Mouse (Mus musculus) CH12.LX (cell line): ENCODE results near the gene Ccdc120. TPM values are rescaled to one million over a fixed set of nuclear protein-coding genes. Genes with fewer than 3 reads are reported as not detected.

Source experiments
- DNase-seq: peaks from one replicate; pipeline ENCODE4 v3.0.0-alpha.2; 2013; ENCODE audit errors: extremely low read depth
- H3K27ac ChIP-seq: 2 replicates; pipeline ENCODE4 v1.5.1; 2012; ENCODE audit warnings: low read depth, mild to moderate bottlenecking, control low read depth, moderate library complexity; ENCODE audit not compliant: insufficient read depth
- H3K27me3 ChIP-seq: replicated peaks from 2 replicates; pipeline ENCODE3; 2012; ENCODE audit warnings: inconsistent platforms
- H3K36me3 ChIP-seq, 2 experiments: replicated peaks in 1 of 2; 2 replicates each; pipeline versions ENCODE3 to v1.6.1; 2012; ENCODE audit warnings: inconsistent platforms in 1 of 2, low read length in 1 of 2, mild to moderate bottlenecking in 1 of 2, mixed read lengths in 1 of 2, moderate library complexity in 1 of 2; ENCODE audit not compliant: control insufficient read depth in 1 of 2, insufficient read depth in 1 of 2
- H3K4me1 ChIP-seq, 2 experiments: 2 replicates each; pipeline ENCODE4 v1.6.1; 2012; ENCODE audit warnings: inconsistent platforms in 1 of 2, moderate library complexity in 1 of 2; ENCODE audit not compliant: insufficient read depth in 2 of 2, control insufficient read depth in 1 of 2
- H3K4me2 ChIP-seq: 2 replicates; pipeline ENCODE4 v1.6.1; 2012; ENCODE audit warnings: low read depth, mild to moderate bottlenecking, control low read depth; ENCODE audit not compliant: poor library complexity, insufficient read depth, severe bottlenecking
- H3K4me3 ChIP-seq, 3 experiments: fragments of 150-350 bp in 1 of 3; sonication (generic) in 1 of 3; replicated peaks in 1 of 3; 2 replicates each; pipeline versions ENCODE3 to v1.5.1; 2011 to 2012; ENCODE audit warnings: low read depth in 2 of 3, low read length in 2 of 3, mild to moderate bottlenecking in 2 of 3, moderate library complexity in 2 of 3, control low read depth in 1 of 3, improper control_type of control experiment in 1 of 3, inconsistent platforms in 1 of 3, mixed read lengths in 1 of 3; ENCODE audit not compliant: poor library complexity in 1 of 3
- H3K79me2 ChIP-seq: replicated peaks from 2 replicates; pipeline ENCODE4 v1.6.1; 2012; ENCODE audit warnings: mild to moderate bottlenecking, moderate library complexity; ENCODE audit not compliant: control insufficient read depth, poor library complexity, insufficient read depth, severe bottlenecking; ENCODE audit errors: extremely low read depth
- H3K9ac ChIP-seq: 2 replicates; pipeline ENCODE4 v1.6.1; 2012; ENCODE audit warnings: low read depth, mild to moderate bottlenecking, control low read depth, moderate library complexity; ENCODE audit not compliant: insufficient read depth
- H3K9me3 ChIP-seq: replicated peaks from 2 replicates; pipeline ENCODE3; 2012; ENCODE audit warnings: low read length, inconsistent platforms, mixed read lengths
- BHLHE40 ChIP-seq: IDR thresholded peaks from 2 replicates; pipeline ENCODE4 v1.6.1; 2011; ENCODE audit warnings: mild to moderate bottlenecking, low read depth, low read length, improper control_type of control experiment
- CHD2 ChIP-seq: IDR thresholded peaks from 2 replicates; pipeline ENCODE4 v1.6.1; 2011; ENCODE audit warnings: low read length, improper control_type of control experiment
- CTCF ChIP-seq, 2 experiments: IDR thresholded peaks in 1 of 2; conservative IDR thresholded peaks in 1 of 2; 2 replicates each; pipeline ENCODE4 v1.5.1; 2011 to 2012; ENCODE audit warnings: low read depth in 2 of 2, low read length in 2 of 2, improper control_type of control experiment in 1 of 2, inconsistent platforms in 1 of 2, mild to moderate bottlenecking in 1 of 2, moderate library complexity in 1 of 2
- E2F4 ChIP-seq: IDR thresholded peaks from 2 replicates; pipeline ENCODE4 v1.6.1; 2011; ENCODE audit warnings: low read depth, low read length, improper control_type of control experiment; ENCODE audit not compliant: insufficient replicate concordance
- ELF1 ChIP-seq: IDR thresholded peaks from 2 replicates; pipeline ENCODE4 v1.6.1; 2014; ENCODE audit warnings: low read depth, mild to moderate bottlenecking, inconsistent platforms, low read length, improper control_type of control experiment
- EP300 ChIP-seq: IDR thresholded peaks from 2 replicates; pipeline ENCODE4 v1.6.1; 2011; ENCODE audit warnings: low read length, improper control_type of control experiment
- GABPA ChIP-seq: IDR thresholded peaks from 2 replicates; pipeline ENCODE4 v1.6.1; 2012; ENCODE audit warnings: low read depth, low read length, improper control_type of control experiment, inconsistent platforms; ENCODE audit not compliant: insufficient replicate concordance
- HCFC1 ChIP-seq: IDR thresholded peaks from 2 replicates; pipeline ENCODE4 v1.6.1; 2012; ENCODE audit warnings: low read depth, mild to moderate bottlenecking, inconsistent platforms, low read length, improper control_type of control experiment
- KAT2A ChIP-seq: IDR thresholded peaks from 2 replicates; pipeline ENCODE4 v1.6.1; 2012; ENCODE audit warnings: low read length, improper control_type of control experiment, inconsistent platforms; ENCODE audit not compliant: insufficient replicate concordance
- MAX ChIP-seq: IDR thresholded peaks from 2 replicates; pipeline ENCODE4 v1.6.1; 2011; ENCODE audit warnings: low read length, improper control_type of control experiment
- MEF2A ChIP-seq: IDR thresholded peaks from 2 replicates; pipeline ENCODE4 v1.6.1; 2014; ENCODE audit warnings: low read depth, mild to moderate bottlenecking, inconsistent platforms, low read length, improper control_type of control experiment, borderline replicate concordance
- MXI1 ChIP-seq: IDR thresholded peaks from 2 replicates; pipeline ENCODE4 v1.6.1; 2011; ENCODE audit warnings: mild to moderate bottlenecking, low read depth, low read length, improper control_type of control experiment
- NELFE ChIP-seq: IDR thresholded peaks from 2 replicates; pipeline ENCODE4 v1.6.1; 2011; ENCODE audit warnings: low read depth, low read length, improper control_type of control experiment
- NRF1 ChIP-seq: IDR thresholded peaks from 2 replicates; pipeline ENCODE4 v1.6.1; 2014; ENCODE audit warnings: low read depth, mild to moderate bottlenecking, inconsistent platforms, low read length, improper control_type of control experiment, moderate library complexity
- POLR2A ChIP-seq: IDR thresholded peaks from 2 replicates; pipeline ENCODE4 v1.6.1; 2011; ENCODE audit warnings: low read depth, mild to moderate bottlenecking, improper control_type of control experiment, low read length
- POLR2AphosphoS2 ChIP-seq: IDR thresholded peaks from 2 replicates; pipeline ENCODE4 v1.6.1; 2011; ENCODE audit warnings: low read depth, low read length, improper control_type of control experiment
- RAD21 ChIP-seq: IDR thresholded peaks from 2 replicates; pipeline ENCODE4 v1.6.1; 2011; ENCODE audit warnings: low read depth, mild to moderate bottlenecking, low read length, improper control_type of control experiment, moderate library complexity
- RCOR1 ChIP-seq: conservative IDR thresholded peaks from 2 replicates; pipeline ENCODE4 v1.6.1; 2012; ENCODE audit warnings: low read depth, mild to moderate bottlenecking, inconsistent platforms, low read length, improper control_type of control experiment
- SIN3A ChIP-seq: IDR thresholded peaks from 2 replicates; pipeline ENCODE4 v1.6.1; 2012; ENCODE audit warnings: low read length, improper control_type of control experiment, inconsistent platforms
- SMC3 ChIP-seq: IDR thresholded peaks from 2 replicates; pipeline ENCODE4 v1.6.1; 2011; ENCODE audit warnings: low read depth, low read length, improper control_type of control experiment
- TBP ChIP-seq: conservative IDR thresholded peaks from 2 replicates; pipeline ENCODE4 v1.6.1; 2011; ENCODE audit warnings: low read depth, low read length, improper control_type of control experiment
- TCF12 ChIP-seq: IDR thresholded peaks from 2 replicates; pipeline ENCODE4 v1.6.1; 2014; ENCODE audit warnings: low read depth, mild to moderate bottlenecking, inconsistent platforms, low read length, improper control_type of control experiment
- UBTF ChIP-seq: IDR thresholded peaks from 2 replicates; pipeline ENCODE4 v1.6.1; 2012; ENCODE audit warnings: low read depth, mild to moderate bottlenecking, inconsistent platforms, low read length, improper control_type of control experiment, moderate library complexity
- USF1 ChIP-seq: IDR thresholded peaks from 2 replicates; pipeline ENCODE4 v1.6.1; 2014; ENCODE audit warnings: low read depth, mild to moderate bottlenecking, inconsistent platforms, low read length, improper control_type of control experiment
- USF2 ChIP-seq: conservative IDR thresholded peaks from 2 replicates; pipeline ENCODE4 v1.6.1; 2011; ENCODE audit warnings: low read depth, low read length, improper control_type of control experiment
- ZC3H11A ChIP-seq: IDR thresholded peaks from 2 replicates; pipeline ENCODE4 v1.6.1; 2012; ENCODE audit warnings: low read depth, mild to moderate bottlenecking, inconsistent platforms, low read length, improper control_type of control experiment
- ZKSCAN1 ChIP-seq: IDR thresholded peaks from 2 replicates; pipeline ENCODE4 v1.6.1; 2012; ENCODE audit warnings: low read depth, inconsistent platforms, low read length, improper control_type of control experiment, borderline replicate concordance
- ZMIZ1 ChIP-seq: IDR thresholded peaks from 2 replicates; pipeline ENCODE4 v1.6.1; 2012; ENCODE audit warnings: low read depth, mild to moderate bottlenecking, inconsistent platforms, low read length, improper control_type of control experiment
- ZNF384 ChIP-seq: IDR thresholded peaks from 2 replicates; pipeline ENCODE4 v1.6.1; 2012; ENCODE audit warnings: low read depth, low read length, improper control_type of control experiment, inconsistent platforms
- dilution Hi-C: fragments of 300-500 bp; cut with MboI; formaldehyde crosslinking; loops from 2 replicates; pipeline ENCODE4 v1.14.3; 2020; ENCODE audit warnings: low sequenced_read_pairs; ENCODE audit not compliant: extremely low pct_unique_long_range_greater_than_20kb, extremely low pct_ligation_motif_present
- in situ Hi-C: fragments of 300-500 bp; cut with MboI; formaldehyde crosslinking; loops from 3 replicates; pipeline ENCODE4 v1.14.3; 2019; ENCODE audit warnings: low sequenced_read_pairs, low pct_ligation_motif_present, low pct_unique_long_range_greater_than_20kb, mixed read lengths
- polyA plus RNA-seq: library from polyadenylated mRNA; unstranded; fragments of >175 nt; gene quantifications from 2 replicates; pipeline ENCODE4 v1.2.1, GENCODE M21; 2012; ENCODE audit warnings: low read depth; ENCODE audit not compliant: insufficient read length
- total RNA-seq, 2 experiments: library from RNA; depleted of rRNA; stranded (reverse); fragments of 300-350 nt in 1 of 2; fragments of >200 nt in 1 of 2; gene quantifications; 2 replicates each; pipeline ENCODE4 v1.2.3; 2012 to 2014

The Ccdc120 gene
- total and polyA plus RNA-seq, 3 experiments, result 4.4 to 9.0 (median 6.9) TPM

GRCm38 (mm10) chrX:7739336-7740081, 11.2 kb downstream of the Ccdc120 start:
- in situ Hi-C loops, result no loop called here
- DNase-seq, result no peak
- Histone ChIP-seq H3K9me3 (no peaks in the 10 kb centered on the region), H3K4me1 (peaks cover 3 to 64% of the 10 kb centered on the region in 2 experiments), H3K79me2 (no peaks in the 10 kb centered on the region), H3K27ac (no peak overlapping the region), H3K27me3 (no peaks in the 10 kb centered on the region), H3K4me3 (no peak overlapping the region), H3K36me3 (peaks cover 0 to 15% of the 10 kb centered on the region in 2 experiments), H3K4me2 (no peak overlapping the region), H3K9ac (no peak overlapping the region)
- TF ChIP-seq NRF1 (no peak), NELFE (no peak), BHLHE40 (no peak), CHD2 (no peak), ZNF384 (no peak), RCOR1 (no peak), SMC3 (no peak), E2F4 (no peak), MEF2A (no peak), CTCF (conservative IDR thresholded peaks at IDR 0.05 in 1 of 2, IDR thresholded peaks at IDR 0.05 in 1 of 2; ENCODE audit: low read depth in 2 of 2, low read length in 2 of 2) (no peak), UBTF (no peak), SIN3A (no peak), TBP (no peak), HCFC1 (no peak), MXI1 (no peak), MAX (no peak), ELF1 (no peak), ZKSCAN1 (no peak), POLR2A (no peak), POLR2AphosphoS2 (no peak)
- TF ChIP-seq, all 38 proteins: peak for 0
- dilution Hi-C loops, result no loop called here

GRCm38 (mm10) chrX:7733571-7734156, 17.0 kb downstream of the Ccdc120 start:
- Histone ChIP-seq H3K27ac (peak overlapping the region; percentile 26; the same call in 1 of the 2 replicates), H3K9ac (peak overlapping the region; percentile 71)
- no peak for TF ChIP-seq E2F4
- no peak for TF ChIP-seq EP300
- peak; percentile 47 for TF ChIP-seq RAD21
- TF ChIP-seq ZC3H11A, result no peak
- TF ChIP-seq TBP, result no peak
- peak; percentile 52 for TF ChIP-seq SMC3
- no peak for TF ChIP-seq GABPA
- TF ChIP-seq MXI1, result no peak
- TF ChIP-seq MEF2A, result no peak
- peak; percentile 23; the same call in 1 of the 2 replicates for TF ChIP-seq HCFC1
- TF ChIP-seq TCF12, result peak; percentile 54; the same call in 1 of the 2 replicates
- TF ChIP-seq BHLHE40, result no peak
- peak in 1 of 2 experiments; percentile 73; a peak in 2 of 4 replicates for TF ChIP-seq CTCF (conservative IDR thresholded peaks at IDR 0.05 in 1 of 2, IDR thresholded peaks at IDR 0.05 in 1 of 2; ENCODE audit: low read depth in 2 of 2, low read length in 2 of 2)
- TF ChIP-seq ELF1, result no peak
- no peak for TF ChIP-seq KAT2A
- TF ChIP-seq POLR2A, result peak; percentile 40; the same call in 1 of the 2 replicates
- no peak for TF ChIP-seq USF1
- no peak for TF ChIP-seq UBTF
- TF ChIP-seq USF2, result no peak
- no peak for TF ChIP-seq ZMIZ1

More at GRCm38 (mm10) chrX:7733571-7734156, 17.0 kb downstream of the Ccdc120 start:
- Histone ChIP-seq H3K36me3 (peaks cover 0 to 36% of the 10 kb centered on the region in 2 experiments), H3K79me2 (0 out of 2 replicates have a peak, but pooled peaks cover 7% of the 10 kb centered on the region), H3K4me3 (peak overlapping the region; percentile 28 to 62 (median 46)), H3K27me3 (no peaks in the 10 kb centered on the region), H3K4me1 (peaks cover 6 to 45% of the 10 kb centered on the region in 2 experiments), H3K4me2 (peak overlapping the region; percentile 54), H3K9me3 (no peaks in the 10 kb centered on the region)
- peak; percentile 66 for DNase-seq
- dilution Hi-C loops, result no loop called here
- in situ Hi-C loops, result no loop called here
